Mouse (Mus musculus): ENCODE results near the gene Wdfy3.

- TF ChIP-seq CTCF (IDR thresholded peaks at IDR 0.05; ENCODE audit: insufficient read depth, low read length) (no peak), POLR2A (IDR thresholded peaks at IDR 0.05; ENCODE audit: borderline replicate concordance, extremely low read depth, low read depth, low read length) (0 out of 2 replicates have a peak, but pooled peaks have one; percentile 27)
Measured at GRCm38 (mm10) chr5:101990298-101990845, 79.3 kb downstream of the Wdfy3 start.

All from lung, adult 2 months (tissue).